Mouse (Mus musculus) C2C12 (cell line): ENCODE measurements around the gene Ppdpf. TPM values are rescaled to one million over a fixed set of nuclear protein-coding genes. Genes with fewer than 3 reads are reported as not detected.
"Not testable (repeated sequence)": the region's sequence is repeated elsewhere in the genome, so short reads cannot be mapped to it uniquely, and the experiment has no call there.

Experiments used
- H3K27me3 ChIP-seq: one replicate; pipeline ENCODE4 v1.6.1; 2011; ENCODE audit not compliant: control insufficient read depth, insufficient read depth, insufficient read length
- H3K36me3 ChIP-seq: one replicate; pipeline ENCODE4 v1.6.1; 2011; ENCODE audit not compliant: control insufficient read depth, insufficient read depth
- H3K4me3 ChIP-seq: one replicate; pipeline ENCODE4 v1.5.1; 2011; ENCODE audit warnings: mild to moderate bottlenecking, control low read depth; ENCODE audit not compliant: poor library complexity, insufficient read depth, severe bottlenecking
- H3K79me2 ChIP-seq: one replicate; pipeline ENCODE4 v1.6.1; 2011; ENCODE audit not compliant: control insufficient read depth, insufficient read depth
- H3K79me3 ChIP-seq: one replicate; pipeline ENCODE4 v1.6.1; 2011; ENCODE audit warnings: low read depth, control low read depth
- H3ac ChIP-seq: one replicate; pipeline ENCODE3; 2011; ENCODE audit warnings: low read depth; ENCODE audit not compliant: control insufficient read depth, insufficient read length
- CEBPB ChIP-seq: IDR thresholded peaks from one replicate; pipeline ENCODE4 v1.6.1; 2011; ENCODE audit warnings: low read depth, mild to moderate bottlenecking, control low read depth, moderate library complexity
- CTCF ChIP-seq: IDR thresholded peaks from one replicate; pipeline ENCODE4 v1.5.1; 2011; ENCODE audit not compliant: control insufficient read depth, insufficient read depth, insufficient read length
- FOSL1 ChIP-seq: IDR thresholded peaks from one replicate; pipeline ENCODE4 v1.8.0; 2011; ENCODE audit warnings: mild to moderate bottlenecking, low read length; ENCODE audit not compliant: poor library complexity, insufficient read depth, severe bottlenecking
- MAX ChIP-seq: IDR thresholded peaks from one replicate; pipeline ENCODE4 v1.6.1; 2011; ENCODE audit warnings: mild to moderate bottlenecking, control low read depth
- MYOD1 ChIP-seq: IDR thresholded peaks from one replicate; pipeline ENCODE4 v1.6.1; 2011; ENCODE audit warnings: low read depth; ENCODE audit not compliant: control insufficient read depth, insufficient read length
- MYOG ChIP-seq: IDR thresholded peaks from one replicate; pipeline ENCODE4 v1.6.1; 2011; ENCODE audit not compliant: control insufficient read depth, insufficient read length; ENCODE audit errors: extremely low read depth
- USF1 ChIP-seq: IDR thresholded peaks from one replicate; pipeline ENCODE4 v1.6.1; 2011; ENCODE audit warnings: low read depth, mild to moderate bottlenecking, control low read depth, moderate library complexity
- polyA plus RNA-seq: library from polyadenylated mRNA; unstranded; fragments of >200 nt; fragmentation: generic; extraction: Trizol; gene quantifications from one replicate; pipeline ENCODE4 v1.2.1, GENCODE M21; 2012; ENCODE audit warnings: missing spikeins

Ppdpf gene
- polyA plus RNA-seq, 1 experiment = 43.4 TPM

DNA sequence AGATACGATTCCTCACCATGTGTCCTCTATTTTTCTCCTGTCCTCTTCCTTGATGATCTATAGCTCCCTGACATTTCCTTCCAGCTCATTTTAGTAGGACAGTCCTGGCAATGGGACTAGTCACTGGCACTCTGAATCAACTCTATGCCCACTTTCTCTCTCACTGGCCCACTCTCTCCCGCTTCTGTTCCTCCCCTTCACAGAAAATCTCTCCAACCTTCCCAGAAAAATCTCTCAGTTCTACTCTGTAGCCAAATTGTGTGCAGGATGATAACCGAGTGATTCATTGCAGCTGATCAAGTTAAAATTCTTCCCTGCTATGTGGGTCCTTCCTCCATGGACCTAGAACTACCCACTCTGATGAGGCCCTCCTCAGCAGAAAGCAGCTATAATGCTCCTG lies 12.4 kb upstream of the Ppdpf start:
- no peaks in the 10 kb centered on the region for H3K79me2 ChIP-seq
- TF ChIP-seq FOSL1 (no peak), MYOG (no peak), USF1 (no peak), CEBPB (no peak), MYOD1 (no peak), CTCF (no peak), MAX (no peak)

DNA sequence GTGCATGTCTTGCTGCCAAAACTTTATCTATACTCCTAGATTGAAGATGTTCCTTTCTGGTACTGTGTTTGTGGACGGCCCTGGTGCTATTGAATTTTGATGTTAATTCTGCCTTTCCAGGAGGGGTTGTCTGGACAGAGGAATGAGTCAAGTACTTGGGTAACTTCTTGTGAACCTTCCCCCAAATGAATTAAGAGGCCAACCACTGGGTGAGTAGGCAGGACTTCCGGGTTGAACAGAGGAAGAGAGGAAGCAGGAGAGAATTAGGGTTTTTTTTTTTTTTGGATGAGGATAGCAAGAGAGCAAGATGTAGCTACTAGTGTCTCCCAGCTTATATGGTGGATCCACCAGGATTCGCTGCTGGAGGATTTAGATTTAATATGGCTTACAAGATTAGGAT lies 9.0 kb upstream of the Ppdpf start:
- no peaks in the 10 kb centered on the region for H3K36me3 ChIP-seq
- H3K4me3 ChIP-seq = no peak overlapping the region
- H3ac ChIP-seq = no peak overlapping the region
- no peaks in the 10 kb centered on the region for H3K79me3 ChIP-seq
- TF ChIP-seq USF1 = no peak
- TF ChIP-seq FOSL1 = no peak
- no peak for TF ChIP-seq MYOD1
- no peak for TF ChIP-seq CEBPB
- TF ChIP-seq MYOG = no peak
- no peak for TF ChIP-seq CTCF
- TF ChIP-seq MAX = no peak
- no peaks in the 10 kb centered on the region for H3K79me2 ChIP-seq
- peaks cover 10% of the 10 kb centered on the region for H3K27me3 ChIP-seq

More for the DNA sequence above, 12.4 kb upstream of the Ppdpf start:
- Histone ChIP-seq H3K79me3 (no peaks in the 10 kb centered on the region), H3K36me3 (no peaks in the 10 kb centered on the region), H3K4me3 (no peak overlapping the region), H3ac (no peak overlapping the region), H3K27me3 (peaks cover 7% of the 10 kb centered on the region)

DNA sequence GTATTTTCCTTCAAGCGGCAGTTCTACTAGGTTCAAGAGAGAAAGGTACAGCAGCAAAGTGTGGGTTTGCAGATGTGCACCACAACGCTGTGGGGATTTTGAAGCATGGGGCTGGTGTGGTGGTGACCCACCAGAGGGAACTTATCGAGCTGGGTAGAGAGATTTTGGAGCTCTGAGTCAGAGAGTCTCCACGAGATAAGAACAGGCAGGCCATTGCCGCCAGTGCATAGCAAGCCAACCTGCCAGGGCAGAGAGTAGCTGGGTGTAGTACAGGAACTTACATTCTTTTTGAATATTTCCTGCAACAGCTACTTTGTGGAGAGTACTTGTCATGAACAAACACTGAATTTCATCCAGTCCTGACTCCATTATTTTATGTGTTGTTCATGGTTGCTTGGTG lies 8.6 kb upstream of the Ppdpf start:
- H3K36me3 ChIP-seq = no peaks in the 10 kb centered on the region
- TF ChIP-seq MYOD1 (no peak), MAX (no peak), MYOG (no peak), CTCF (no peak), CEBPB (no peak), USF1 (no peak), FOSL1 (no peak)
- H3K79me2 ChIP-seq = no peaks in the 10 kb centered on the region
- H3ac ChIP-seq = no peak overlapping the region
- H3K79me3 ChIP-seq = no peaks in the 10 kb centered on the region
- peaks cover 10% of the 10 kb centered on the region for H3K27me3 ChIP-seq
- no peak overlapping the region for H3K4me3 ChIP-seq

DNA sequence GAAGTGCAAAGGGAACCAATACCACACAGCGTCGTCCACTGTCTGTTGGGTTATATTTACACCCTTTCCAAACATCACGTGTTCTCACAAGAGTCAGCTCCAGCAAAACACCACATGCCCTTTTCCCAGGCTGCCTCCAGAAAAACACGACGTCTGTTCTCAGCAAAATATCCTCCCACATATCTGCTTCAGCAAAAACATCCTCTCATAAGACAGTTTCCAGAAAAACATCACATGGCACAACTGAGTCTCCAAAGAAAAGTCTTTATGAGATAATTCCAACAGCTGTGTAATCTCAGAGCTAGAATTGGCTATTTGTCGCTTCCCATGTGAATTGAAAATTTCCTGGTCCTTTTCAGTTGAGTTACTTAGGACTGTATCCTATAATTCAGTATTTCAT lies 6.1 kb upstream of the Ppdpf start:
- peaks cover 10% of the 10 kb centered on the region for H3K27me3 ChIP-seq
- H3ac ChIP-seq = no peak overlapping the region
- H3K4me3 ChIP-seq = no peak overlapping the region
- no peaks in the 10 kb centered on the region for H3K36me3 ChIP-seq
- TF ChIP-seq CTCF (no peak), CEBPB (no peak), MAX (no peak), MYOD1 (no peak), USF1 (no peak)
- H3K79me2 ChIP-seq = no peaks in the 10 kb centered on the region
- H3K79me3 ChIP-seq = no peaks in the 10 kb centered on the region

DNA sequence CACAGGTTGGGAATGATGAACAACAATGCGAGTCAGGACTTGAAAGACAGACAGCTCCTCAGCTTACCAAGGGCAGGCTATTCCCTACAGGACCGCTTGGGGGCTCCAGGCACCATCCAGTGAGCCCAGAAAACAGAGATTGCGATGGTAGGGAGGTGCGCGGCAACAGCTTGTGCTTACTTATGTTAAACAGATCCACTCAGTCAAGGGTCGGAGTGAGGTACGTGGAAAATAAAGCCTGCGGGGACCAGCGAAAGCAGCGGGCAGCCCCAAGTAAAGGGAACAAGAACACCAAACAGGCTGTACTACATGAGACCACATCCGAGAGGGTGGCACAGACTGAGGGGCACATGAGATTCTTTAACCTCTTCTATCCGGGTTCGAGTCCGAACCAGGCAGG lies 412 bp upstream of the Ppdpf start:
- Histone ChIP-seq H3K36me3 (peaks cover 15% of the 10 kb centered on the region), H3K4me3 (peak overlapping the region; percentile 59), H3K27me3 (no peaks in the 10 kb centered on the region), H3ac (peak overlapping the region; percentile 59), H3K79me2 (peaks cover 5% of the 10 kb centered on the region), H3K79me3 (no peaks in the 10 kb centered on the region)
- TF ChIP-seq CTCF (peak; percentile 62), CEBPB (no peak)

DNA sequence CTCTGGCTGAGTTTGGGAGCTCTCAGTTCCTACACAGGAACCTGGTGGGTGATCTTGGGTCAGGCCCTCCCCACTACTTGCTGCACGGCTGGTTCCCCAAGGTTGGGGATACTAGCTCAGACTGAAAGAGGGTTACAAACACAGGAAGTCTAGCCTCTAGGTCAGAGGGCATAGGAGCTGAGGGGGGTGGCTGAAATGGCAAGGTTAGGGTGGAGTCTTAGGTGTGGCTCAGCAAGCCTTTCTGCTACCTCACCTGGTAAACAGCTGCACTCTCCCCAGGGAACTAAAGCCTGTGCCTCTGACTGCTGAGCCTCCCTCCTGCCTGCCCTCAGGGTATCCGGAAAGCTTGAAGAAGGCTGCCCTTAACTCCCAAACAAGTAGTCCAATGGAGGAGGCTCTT lies 1.6 kb downstream of the Ppdpf start:
- Histone ChIP-seq H3K27me3 (no peaks in the 10 kb centered on the region), H3K79me2 (peaks cover 5% of the 10 kb centered on the region), H3K36me3 (peaks cover 15% of the 10 kb centered on the region), H3K4me3 (no peak overlapping the region), H3ac (peak overlapping the region; percentile 23), H3K79me3 (no peaks in the 10 kb centered on the region)
- TF ChIP-seq CEBPB = no peak
- TF ChIP-seq MYOD1 = no peak
- no peak for TF ChIP-seq USF1
- TF ChIP-seq MAX = no peak

DNA sequence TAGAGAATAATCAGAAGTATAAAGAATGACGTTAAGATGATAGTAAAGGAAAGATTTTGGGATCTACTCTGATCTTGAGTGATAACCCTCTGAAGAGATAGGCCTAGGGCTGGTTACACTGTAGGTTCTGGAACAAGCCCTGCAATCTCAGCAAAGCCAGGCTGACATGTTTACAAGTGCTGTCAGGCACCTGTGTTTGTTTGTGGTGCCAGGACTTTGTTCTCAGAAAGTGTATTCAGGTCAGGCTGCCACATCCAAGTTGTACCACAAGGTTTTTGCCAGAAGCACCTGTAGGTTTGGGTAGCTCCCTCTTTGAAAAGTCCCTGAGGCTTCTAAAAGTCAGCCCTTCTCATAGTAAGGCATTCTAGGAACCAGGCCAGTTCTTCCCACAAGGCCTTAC lies 2.3 kb downstream of the Ppdpf start:
- Histone ChIP-seq H3K4me3 (no peak overlapping the region), H3K79me3 (no peaks in the 10 kb centered on the region), H3K36me3 (peaks cover 15% of the 10 kb centered on the region), H3K27me3 (peaks cover 3% of the 10 kb centered on the region), H3ac (no peak overlapping the region), H3K79me2 (peaks cover 5% of the 10 kb centered on the region)
- TF ChIP-seq MYOG (no peak), FOSL1 (no peak), CEBPB (no peak), MYOD1 (no peak), CTCF (no peak), MAX (no peak), USF1 (no peak)

DNA sequence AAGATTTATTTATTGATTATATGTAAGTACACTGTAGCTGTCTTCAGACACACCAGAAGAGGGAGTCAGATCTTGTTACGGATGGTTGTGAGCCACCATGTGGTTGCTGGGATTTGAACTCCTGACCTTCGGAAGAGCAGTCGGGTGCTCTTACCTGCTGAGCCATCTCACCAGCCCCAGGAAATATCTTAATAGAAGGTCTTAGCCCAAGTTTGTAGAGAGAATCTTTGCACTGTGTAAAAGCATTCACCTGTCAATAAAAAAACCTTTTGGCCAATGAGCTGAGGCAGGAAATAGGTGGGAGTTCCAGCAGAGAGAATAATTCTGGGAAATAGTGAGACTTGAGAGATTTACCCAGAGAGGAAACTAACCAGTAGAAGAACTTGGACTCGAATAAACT lies 4.3 kb downstream of the Ppdpf start:
- H3K36me3 ChIP-seq = peaks cover 15% of the 10 kb centered on the region

More for the DNA sequence above, 4.3 kb downstream of the Ppdpf start:
- peaks cover 12% of the 10 kb centered on the region for H3K27me3 ChIP-seq
- H3ac ChIP-seq, H3K4me3 ChIP-seq, H3K79me2 ChIP-seq, H3K79me3 ChIP-seq: not testable (repeated sequence)
